Mouse (Mus musculus) neural tube, embryonic 10.5 days (tissue): ENCODE measurements at regions not wholly inside any gene's neighbourhood (a gene's known extent, or its start where the extent isn't known, plus 50 kb on each side); places are given as distances from the start of the nearest gene placed in this dataset.
A peak's percentile ranks its signal among the peaks of the same experiment; 100 is the strongest.
"Not testable (repeated sequence)": the region's sequence is repeated elsewhere in the genome, so short reads cannot be mapped to it uniquely, and the experiment has no call there.

Source experiments
- DNase-seq: peaks from one replicate; pipeline ENCODE4 v3.0.0-alpha.2; 2017; ENCODE audit warnings: low spot score; ENCODE audit errors: extremely low spot score

GRCm38 (mm10) chr6:41225382-41225781 lies 76.7 kb upstream of the Try4 start:
- DNase-seq: no peak

GRCm38 (mm10) chr6:41218415-41218814 lies 83.7 kb upstream of the Try4 start:
- DNase-seq: no peak

GRCm38 (mm10) chr6:41215857-41216256 lies 86.2 kb upstream of the Try4 start:
- DNase-seq: no peak

GRCm38 (mm10) chr6:41205864-41206263 lies 96.2 kb upstream of the Try4 start:
- no peak for DNase-seq

- DNase-seq: no peak
Measured at GRCm38 (mm10) chr6:41202882-41203281, 99.2 kb upstream of the Try4 start.

- no peak for DNase-seq
Measured at GRCm38 (mm10) chr6:41202302-41202701, 99.8 kb upstream of the Try4 start.

GRCm38 (mm10) chr6:41194464-41194863 lies 107.6 kb upstream of the Try4 start:
- DNase-seq: no peak

GRCm38 (mm10) chr6:41191734-41192326 lies 110.2 kb upstream of the Try4 start:
- DNase-seq: no peak

- no peak for DNase-seq
Measured at GRCm38 (mm10) chr6:41188910-41189309, 113.2 kb upstream of the Try4 start.

GRCm38 (mm10) chr6:41187966-41188365 lies 114.1 kb upstream of the Try4 start:
- DNase-seq: no peak

- DNase-seq: no peak
Measured at GRCm38 (mm10) chr6:41178896-41179295, 123.2 kb upstream of the Try4 start.

- no peak for DNase-seq
Measured at GRCm38 (mm10) chr6:41178019-41178418, 124.0 kb upstream of the Try4 start.

GRCm38 (mm10) chr6:41177152-41177551 lies 124.9 kb upstream of the Try4 start:
- no peak for DNase-seq

- no peak for DNase-seq
Measured at GRCm38 (mm10) chr6:41176034-41176433, 126.0 kb upstream of the Try4 start.

- DNase-seq: no peak
Measured at GRCm38 (mm10) chr6:41163491-41163890, 128.2 kb upstream of the 2210010C04Rik start.

GRCm38 (mm10) chr6:41161693-41162092 lies 126.4 kb upstream of the 2210010C04Rik start:
- DNase-seq: no peak

GRCm38 (mm10) chr6:41152101-41152500 lies 116.8 kb upstream of the 2210010C04Rik start:
- DNase-seq: no peak

GRCm38 (mm10) chr6:41151542-41151941 lies 116.2 kb upstream of the 2210010C04Rik start:
- DNase-seq: no peak

GRCm38 (mm10) chr6:41140916-41141315 lies 105.6 kb upstream of the 2210010C04Rik start:
- DNase-seq: no peak

- not testable (repeated sequence) for DNase-seq
Measured at GRCm38 (mm10) chr6:41137401-41137777, 102.1 kb upstream of the 2210010C04Rik start.

GRCm38 (mm10) chr6:41136717-41137400 lies 101.5 kb upstream of the 2210010C04Rik start:
- DNase-seq: peak; percentile 39

- no peak for DNase-seq
Measured at GRCm38 (mm10) chr6:41135160-41135559, 99.9 kb upstream of the 2210010C04Rik start.

GRCm38 (mm10) chr6:41129906-41130305 lies 94.6 kb upstream of the 2210010C04Rik start:
- DNase-seq: no peak
